Mouse (Mus musculus): ENCODE data around the gene Prkab1. TPM values are rescaled to one million over a fixed set of nuclear protein-coding genes. Genes with fewer than 3 reads are reported as not detected.

Gene Prkab1
- polyA plus RNA-seq, 1 experiment = 46.1 TPM

GRCm38 (mm10) chr5:115997376-115997775, 26.9 kb downstream of the Prkab1 start:
- TF ChIP-seq GATA1 (IDR thresholded peaks at IDR 0.05; ENCODE audit: low read length) (no peak), TAL1 (IDR thresholded peaks at IDR 0.05; ENCODE audit: low read length) (no peak)
- Histone ChIP-seq H3K4me1 (ENCODE audit: control insufficient read depth) (no peaks in the 10 kb centered on the region), H3K4me3 (replicated peaks) (no peak overlapping the region), H3K36me3 (ENCODE audit: control insufficient read depth) (peaks cover 97% of the 10 kb centered on the region), H3K27me3 (ENCODE audit: control insufficient read depth) (no peaks in the 10 kb centered on the region), H3K9me3 (ENCODE audit: control insufficient read depth, low read length) (no peaks in the 10 kb centered on the region)

DNA sequence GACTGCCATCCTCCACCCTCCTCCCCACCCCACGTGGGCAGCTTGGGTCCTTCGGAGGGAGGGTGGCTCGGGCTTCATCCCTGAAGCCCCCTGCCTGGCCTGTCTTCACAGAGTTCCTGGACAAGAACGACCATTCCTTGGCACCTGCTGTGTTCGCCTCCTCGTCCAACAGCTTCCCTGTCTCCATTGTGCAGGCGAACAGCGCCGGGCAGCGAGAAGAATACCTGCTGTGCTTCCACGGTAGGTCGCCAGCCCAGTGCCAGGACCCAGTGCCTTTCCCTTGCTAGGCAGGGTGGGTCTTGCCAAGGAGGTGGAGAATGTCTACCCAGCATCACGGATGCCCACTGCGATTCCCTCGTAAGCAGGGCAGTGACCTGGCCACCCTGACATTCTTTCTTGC, 30.2 kb downstream of the Prkab1 start:
- no peak overlapping the region for H3K4me3 ChIP-seq (replicated peaks)
- peaks cover 97% of the 10 kb centered on the region for H3K36me3 ChIP-seq (ENCODE audit: control insufficient read depth)
- TF ChIP-seq TAL1 (IDR thresholded peaks at IDR 0.05; ENCODE audit: low read length) (no peak), GATA1 (IDR thresholded peaks at IDR 0.05; ENCODE audit: low read length) (no peak)
- no peaks in the 10 kb centered on the region for H3K27me3 ChIP-seq (ENCODE audit: control insufficient read depth)
- peaks cover 2% of the 10 kb centered on the region; the same call in 1 of the 2 replicates for H3K9me3 ChIP-seq (ENCODE audit: control insufficient read depth, low read length)
- H3K4me1 ChIP-seq (ENCODE audit: control insufficient read depth) = no peaks in the 10 kb centered on the region

DNA sequence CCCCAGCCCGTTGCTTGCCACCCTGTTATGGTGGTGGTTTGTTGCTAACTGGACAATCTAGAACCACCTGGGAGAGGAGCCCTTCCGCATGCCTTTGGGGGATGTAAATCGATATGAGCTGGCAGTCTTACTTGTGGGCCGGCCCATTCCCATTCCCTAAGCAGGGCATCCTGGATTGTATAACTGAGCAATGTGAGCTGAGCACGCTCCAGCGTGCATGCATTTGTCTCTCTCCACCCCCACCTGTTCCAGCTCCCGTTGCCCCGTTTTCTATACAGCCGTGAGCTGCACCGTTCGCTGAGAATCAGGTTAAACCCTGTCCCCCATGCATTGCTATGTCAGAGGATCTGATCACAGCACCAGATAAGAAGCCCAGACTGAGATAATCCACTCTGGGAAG, 32.6 kb downstream of the Prkab1 start:
- H3K4me1 ChIP-seq (ENCODE audit: control insufficient read depth) = no peaks in the 10 kb centered on the region
- no peaks in the 10 kb centered on the region for H3K27me3 ChIP-seq (ENCODE audit: control insufficient read depth)
- H3K4me3 ChIP-seq (replicated peaks) = no peak overlapping the region
- no peak for TF ChIP-seq GATA1 (IDR thresholded peaks at IDR 0.05; ENCODE audit: low read length)
- no peak for TF ChIP-seq TAL1 (IDR thresholded peaks at IDR 0.05; ENCODE audit: low read length)
- peaks cover 2% of the 10 kb centered on the region; the same call in 1 of the 2 replicates for H3K9me3 ChIP-seq (ENCODE audit: control insufficient read depth, low read length)
- peaks cover 98% of the 10 kb centered on the region for H3K36me3 ChIP-seq (ENCODE audit: control insufficient read depth)

GRCm38 (mm10) chr5:115987284-115987683, 37.0 kb downstream of the Prkab1 start:
- no peak overlapping the region for H3K4me3 ChIP-seq (replicated peaks)
- H3K36me3 ChIP-seq (ENCODE audit: control insufficient read depth) = peaks cover 100% of the 10 kb centered on the region
- H3K9me3 ChIP-seq (ENCODE audit: control insufficient read depth, low read length) = peaks cover 2% of the 10 kb centered on the region; the same call in 1 of the 2 replicates
- H3K27me3 ChIP-seq (ENCODE audit: control insufficient read depth) = no peaks in the 10 kb centered on the region
- H3K4me1 ChIP-seq (ENCODE audit: control insufficient read depth) = no peaks in the 10 kb centered on the region
- TF ChIP-seq TAL1 (IDR thresholded peaks at IDR 0.05; ENCODE audit: low read length) = no peak
- no peak for TF ChIP-seq GATA1 (IDR thresholded peaks at IDR 0.05; ENCODE audit: low read length)

DNA sequence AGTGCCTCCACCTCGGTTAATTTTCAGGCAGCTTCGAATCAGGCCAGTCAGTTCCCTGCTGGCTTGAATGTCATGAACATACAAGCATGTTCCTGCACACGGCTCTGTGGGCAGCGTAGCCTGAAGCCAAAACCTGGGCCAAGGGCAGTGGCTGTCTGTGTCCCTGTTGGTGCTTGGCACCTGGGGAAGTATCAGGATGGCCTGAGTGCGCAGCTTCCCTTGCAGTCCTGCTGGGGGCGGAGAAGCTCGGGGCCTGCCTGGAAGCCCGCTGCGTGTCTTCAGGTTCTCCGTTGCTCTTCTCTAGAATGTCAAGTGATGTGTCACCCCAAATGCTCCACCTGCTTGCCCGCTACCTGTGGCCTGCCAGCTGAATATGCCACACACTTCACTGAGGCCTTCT, 39.2 kb downstream of the Prkab1 start:
- Histone ChIP-seq H3K4me3 (replicated peaks) (no peak overlapping the region), H3K36me3 (ENCODE audit: control insufficient read depth) (peaks cover 100% of the 10 kb centered on the region), H3K4me1 (ENCODE audit: control insufficient read depth) (no peaks in the 10 kb centered on the region), H3K9me3 (ENCODE audit: control insufficient read depth, low read length) (no peaks in the 10 kb centered on the region; the same call in 1 of the 2 replicates), H3K27me3 (ENCODE audit: control insufficient read depth) (no peaks in the 10 kb centered on the region)
- TF ChIP-seq GATA1 (IDR thresholded peaks at IDR 0.05; ENCODE audit: low read length) (no peak), TAL1 (IDR thresholded peaks at IDR 0.05; ENCODE audit: low read length) (no peak)

DNA sequence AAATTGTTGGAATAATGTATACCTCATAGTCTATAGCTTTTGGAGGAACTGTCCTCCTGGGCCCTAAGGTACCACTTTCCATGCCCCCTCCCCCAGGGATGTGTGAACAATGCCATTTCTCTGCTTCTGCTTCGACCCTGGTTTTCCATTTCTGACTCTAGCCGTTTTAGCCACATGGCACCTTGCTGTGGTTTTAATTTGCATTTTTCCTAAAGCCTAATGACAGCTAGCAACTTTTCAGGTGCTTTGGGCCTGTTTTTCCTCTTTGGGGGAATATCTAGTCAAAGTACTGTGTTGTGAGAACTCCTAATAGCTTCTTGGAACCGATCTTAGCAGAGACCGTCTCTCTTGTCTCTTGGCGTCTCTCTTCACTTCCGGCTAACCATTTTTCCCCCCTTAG, 39.9 kb downstream of the Prkab1 start:
- H3K27me3 ChIP-seq (ENCODE audit: control insufficient read depth) = no peaks in the 10 kb centered on the region
- H3K9me3 ChIP-seq (ENCODE audit: control insufficient read depth, low read length) = no peaks in the 10 kb centered on the region; the same call in 1 of the 2 replicates
- peaks cover 100% of the 10 kb centered on the region for H3K36me3 ChIP-seq (ENCODE audit: control insufficient read depth)
- no peak overlapping the region for H3K4me3 ChIP-seq (replicated peaks)
- H3K4me1 ChIP-seq (ENCODE audit: control insufficient read depth) = no peaks in the 10 kb centered on the region
- TF ChIP-seq TAL1 (IDR thresholded peaks at IDR 0.05; ENCODE audit: low read length) = no peak

DNA sequence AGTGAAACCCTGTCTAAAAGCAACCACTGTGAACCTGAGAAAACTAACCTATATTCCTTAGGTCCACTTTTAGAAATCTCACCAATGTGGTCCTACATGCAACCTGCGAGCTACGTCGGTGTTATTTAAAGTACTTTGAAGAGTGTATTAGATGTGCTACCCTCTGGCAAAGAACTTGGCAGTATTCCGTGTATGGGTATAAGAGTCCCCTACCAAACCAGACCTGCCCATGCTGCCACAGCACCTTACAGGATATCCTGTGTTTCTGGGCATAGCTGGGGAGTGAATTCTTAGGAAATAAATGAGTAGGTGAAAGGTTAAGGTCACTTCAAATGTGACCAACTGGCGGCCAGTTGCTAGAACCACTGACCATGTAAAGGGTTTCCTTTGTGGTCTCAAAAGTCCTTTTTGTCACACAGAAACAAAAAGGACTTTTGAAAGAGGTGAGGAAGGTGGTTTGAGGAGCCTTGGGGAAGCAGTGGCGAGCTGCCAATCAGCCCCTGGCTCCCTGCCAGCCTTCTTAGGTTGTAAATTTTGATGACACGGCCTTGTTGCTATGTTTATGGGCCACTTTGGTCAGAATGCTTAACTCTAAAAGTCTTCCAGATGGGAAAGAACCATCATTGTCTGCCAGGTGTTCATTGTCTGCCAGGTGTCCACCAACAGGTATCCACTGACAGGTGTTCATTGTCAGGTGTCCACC, 41.5 kb downstream of the Prkab1 start:
- no peaks in the 10 kb centered on the region for H3K9me3 ChIP-seq (ENCODE audit: control insufficient read depth, low read length)
- TF ChIP-seq TAL1 (IDR thresholded peaks at IDR 0.05; ENCODE audit: low read length) = no peak
- TF ChIP-seq GATA1 (IDR thresholded peaks at IDR 0.05; ENCODE audit: low read length) = no peak
- H3K4me1 ChIP-seq (ENCODE audit: control insufficient read depth) = no peaks in the 10 kb centered on the region; the same call in 1 of the 2 replicates
- H3K27me3 ChIP-seq (ENCODE audit: control insufficient read depth) = no peaks in the 10 kb centered on the region
- H3K36me3 ChIP-seq (ENCODE audit: control insufficient read depth) = peaks cover 100% of the 10 kb centered on the region
- no peak overlapping the region for H3K4me3 ChIP-seq (replicated peaks)

DNA sequence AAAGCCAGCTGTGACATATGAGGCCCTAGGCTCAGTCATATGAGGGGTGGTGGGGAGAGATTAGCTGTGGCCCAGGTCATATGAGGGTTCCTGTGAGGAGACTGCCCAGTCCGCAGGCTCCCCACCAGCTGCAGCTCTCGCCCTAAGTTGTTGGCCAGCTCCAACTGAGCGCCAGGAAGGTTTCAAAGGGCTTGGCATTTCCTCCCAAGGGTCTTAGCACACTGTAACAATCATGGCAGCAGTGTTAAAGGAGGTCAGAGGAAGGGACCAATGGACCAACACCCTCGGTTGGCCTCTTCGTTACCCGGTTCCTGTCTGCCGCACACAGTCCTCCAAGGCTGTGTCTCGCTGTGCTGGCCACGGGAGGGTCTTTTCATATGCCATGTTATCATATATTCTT, 43.8 kb downstream of the Prkab1 start:
- TF ChIP-seq GATA1 (IDR thresholded peaks at IDR 0.05; ENCODE audit: low read length) (no peak), TAL1 (IDR thresholded peaks at IDR 0.05; ENCODE audit: low read length) (no peak)
- Histone ChIP-seq H3K9me3 (ENCODE audit: control insufficient read depth, low read length) (no peaks in the 10 kb centered on the region), H3K4me3 (replicated peaks) (no peak overlapping the region), H3K4me1 (ENCODE audit: control insufficient read depth) (no peaks in the 10 kb centered on the region; the same call in 1 of the 2 replicates), H3K36me3 (ENCODE audit: control insufficient read depth) (peaks cover 100% of the 10 kb centered on the region), H3K27me3 (ENCODE audit: control insufficient read depth) (no peaks in the 10 kb centered on the region)

DNA sequence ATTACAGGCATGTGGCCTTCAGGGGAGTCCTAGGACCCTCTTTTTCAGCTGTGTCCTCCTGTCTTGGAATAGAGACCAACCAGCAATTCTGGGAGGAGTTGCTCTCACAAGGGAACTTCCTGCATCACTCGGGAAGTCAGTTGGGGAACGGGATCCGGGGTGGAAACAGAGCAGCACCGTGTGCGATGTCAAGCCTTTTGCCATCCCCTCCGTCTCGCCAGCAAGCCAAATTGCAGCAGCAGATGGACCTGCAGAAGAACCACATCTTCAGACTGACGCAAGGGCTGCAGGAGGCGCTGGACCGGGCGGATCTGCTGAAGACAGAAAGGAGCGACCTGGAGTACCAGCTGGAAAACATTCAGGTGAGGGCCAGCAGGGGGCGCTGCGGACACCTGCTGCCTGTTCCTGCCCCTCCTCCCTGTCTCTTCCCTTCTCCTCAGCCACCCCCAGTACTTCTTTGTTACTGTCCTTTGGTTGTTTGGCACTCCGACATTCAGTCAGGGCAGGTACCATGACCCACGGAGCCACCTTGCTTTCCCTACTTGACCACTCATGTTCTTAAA, 45.1 kb downstream of the Prkab1 start:
- H3K36me3 ChIP-seq (ENCODE audit: control insufficient read depth) = peaks cover 100% of the 10 kb centered on the region
- no peaks in the 10 kb centered on the region for H3K27me3 ChIP-seq (ENCODE audit: control insufficient read depth)
- H3K4me1 ChIP-seq (ENCODE audit: control insufficient read depth) = no peaks in the 10 kb centered on the region; the same call in 1 of the 2 replicates
- no peaks in the 10 kb centered on the region for H3K9me3 ChIP-seq (ENCODE audit: control insufficient read depth, low read length)
- H3K4me3 ChIP-seq (replicated peaks) = no peak overlapping the region
- no peak for TF ChIP-seq GATA1 (IDR thresholded peaks at IDR 0.05; ENCODE audit: low read length)
- no peak for TF ChIP-seq TAL1 (IDR thresholded peaks at IDR 0.05; ENCODE audit: low read length)
